Mouse (Mus musculus) forebrain, embryonic 12.5 days (tissue): ENCODE data around the gene Notch4. TPM values are rescaled to one million over a fixed set of nuclear protein-coding genes. Genes with fewer than 3 reads are reported as not detected.

ENCODE experiments used
- ATAC-seq: fragments of 200-750 bp; cut with Nextera tagmentation; 2 replicates; pipeline ENCODE4 v1.8.0; 2017; ENCODE audit warnings: moderate TSS enrichment; ENCODE audit not compliant: low FRiP score
- H3K27ac ChIP-seq: fragments of 300-500 bp; sonication (generic); 2 replicates; pipeline ENCODE4 v1.5.1; 2016; ENCODE audit warnings: mild to moderate bottlenecking
- H3K27me3 ChIP-seq: fragments of 300-500 bp; sonication (generic); 2 replicates; pipeline ENCODE4 v1.6.1; 2016; ENCODE audit warnings: mild to moderate bottlenecking
- H3K36me3 ChIP-seq: fragments of 300-500 bp; sonication (generic); replicated peaks from 2 replicates; pipeline ENCODE4 v1.6.1; 2016; ENCODE audit warnings: mild to moderate bottlenecking
- H3K4me1 ChIP-seq: fragments of 300-500 bp; sonication (generic); 2 replicates; pipeline ENCODE4 v1.6.1; 2016
- H3K4me2 ChIP-seq: fragments of 300-500 bp; sonication (generic); 2 replicates; pipeline ENCODE4 v1.6.1; 2016; ENCODE audit warnings: mild to moderate bottlenecking, moderate library complexity
- H3K4me3 ChIP-seq: fragments of 300-500 bp; sonication (generic); replicated peaks from 2 replicates; pipeline ENCODE4 v1.5.1; 2016; ENCODE audit warnings: mild to moderate bottlenecking
- H3K9ac ChIP-seq: fragments of 300-500 bp; sonication (generic); 2 replicates; pipeline ENCODE4 v1.6.1; 2016; ENCODE audit warnings: mild to moderate bottlenecking
- H3K9me3 ChIP-seq: fragments of 300-500 bp; sonication (generic); 2 replicates; pipeline ENCODE4 v1.6.1; 2016
- WGBS: fragments of 180-500 bp; shearing (Covaris S2); methylation state at CpG from one replicate; pipeline ENCODE4 v1.1.7; 2016; 5-methylcytosine and 5-hydroxymethylcytosine counted together
- polyA plus RNA-seq: library from polyadenylated mRNA; unstranded; fragments of >200 nt; fragmentation: Nextera tagmentation; extraction: Ambion mirVana; gene quantifications from 2 replicates; pipeline ENCODE4 v1.2.1, GENCODE M21; 2016

Notch4 gene
- polyA plus RNA-seq, 1 experiment from 2014 or later: 9.5 TPM

DNA sequence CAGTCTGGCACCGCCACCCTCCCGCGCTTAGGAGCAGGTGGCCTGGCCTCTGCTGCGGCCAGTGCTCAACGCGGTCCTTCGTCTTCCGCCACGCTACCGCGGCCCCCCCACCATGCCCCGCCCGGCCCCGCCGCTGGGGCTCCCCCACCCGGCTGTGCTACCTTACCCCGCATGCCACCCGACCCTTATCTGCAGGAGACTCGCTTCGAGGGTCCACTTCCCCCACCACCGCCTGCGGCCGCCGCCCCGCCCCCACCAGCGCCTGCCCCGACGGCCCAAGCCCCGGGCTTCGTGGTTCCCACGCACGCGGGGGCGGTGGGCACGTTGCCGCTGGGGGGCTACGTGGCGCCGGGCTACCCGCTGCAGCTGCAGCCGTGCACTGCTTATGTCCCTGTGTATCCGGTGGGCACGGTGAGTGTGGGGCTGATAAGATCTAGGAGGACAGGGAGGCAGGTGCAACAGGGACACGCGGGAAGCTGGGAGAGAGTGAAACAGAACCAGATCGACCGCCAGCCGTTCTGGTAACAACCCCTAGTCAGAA is 66.8 kb downstream of the Notch4 start:
- H3K27me3 ChIP-seq: peaks cover 54% of the 10 kb centered on the region
- ATAC-seq: no peak
- WGBS: 4% methylated on average over 45 of the region's 48 CpGs
- no peak overlapping the region for H3K27ac ChIP-seq
- H3K36me3 ChIP-seq: no peaks in the 10 kb centered on the region
- H3K4me3 ChIP-seq: peak overlapping the region; percentile 38
- peak overlapping the region; percentile 87 for H3K4me2 ChIP-seq
- H3K9me3 ChIP-seq: no peaks in the 10 kb centered on the region
- peaks cover 62% of the 10 kb centered on the region for H3K4me1 ChIP-seq
- peak overlapping the region; percentile 51 for H3K9ac ChIP-seq

DNA sequence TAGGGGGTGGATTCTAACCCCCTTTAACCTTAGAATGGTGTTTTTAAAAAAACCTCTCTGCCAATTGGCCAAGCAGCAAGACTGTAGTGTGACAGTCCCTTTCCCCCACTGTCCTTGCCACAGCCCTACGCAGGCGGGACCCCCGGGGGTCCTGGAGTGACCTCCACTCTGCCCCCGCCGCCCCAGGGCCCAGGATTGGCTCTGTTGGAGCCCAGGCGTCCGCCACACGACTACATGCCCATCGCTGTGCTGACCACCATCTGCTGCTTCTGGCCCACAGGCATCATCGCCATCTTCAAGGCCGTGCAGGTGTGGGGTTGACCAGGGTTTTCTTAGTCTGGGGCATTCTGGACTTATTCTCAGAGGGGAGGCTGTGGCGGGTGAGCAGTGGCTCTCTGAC is 67.6 kb downstream of the Notch4 start:
- 5% methylated on average over 12 of the region's 12 CpGs for WGBS
- Histone ChIP-seq H3K4me2 (peak overlapping the region; percentile 87), H3K4me3 (peak overlapping the region; percentile 36), H3K27me3 (peaks cover 56% of the 10 kb centered on the region), H3K36me3 (no peaks in the 10 kb centered on the region), H3K9ac (peak overlapping the region; percentile 36), H3K4me1 (peaks cover 54% of the 10 kb centered on the region), H3K27ac (no peak overlapping the region), H3K9me3 (no peaks in the 10 kb centered on the region)
- ATAC-seq: no peak

DNA sequence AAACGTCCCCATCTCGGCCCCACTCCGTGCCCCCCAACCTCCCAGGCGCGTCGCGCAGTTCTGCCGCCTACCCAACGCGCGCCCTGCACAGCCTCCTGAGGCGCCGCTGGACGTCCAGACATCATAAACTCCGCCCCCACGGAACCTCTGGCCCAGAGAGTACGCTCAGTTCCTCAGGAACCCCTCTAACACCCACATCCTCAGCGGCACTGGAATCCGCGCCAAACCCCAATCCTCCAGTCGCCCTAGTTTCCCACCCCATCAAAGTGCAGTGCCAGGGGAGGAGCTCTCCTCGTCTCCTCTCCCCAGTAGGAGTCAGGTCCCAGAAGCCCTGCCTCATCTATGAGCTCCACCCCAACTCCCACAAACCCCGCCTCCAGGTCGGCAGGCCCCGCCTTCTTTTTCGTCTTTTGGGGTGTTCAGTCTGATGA is 68.2 kb downstream of the Notch4 start:
- H3K27me3 ChIP-seq: peaks cover 56% of the 10 kb centered on the region
- H3K27ac ChIP-seq: no peak overlapping the region
- H3K9me3 ChIP-seq: no peaks in the 10 kb centered on the region
- peak overlapping the region; percentile 36 for H3K4me3 ChIP-seq
- H3K4me2 ChIP-seq: peak overlapping the region; percentile 87
- ATAC-seq: no peak
- H3K9ac ChIP-seq: peak overlapping the region; percentile 36
- WGBS: under 1% methylated on average over 26 of the region's 26 CpGs
- H3K4me1 ChIP-seq: peaks cover 52% of the 10 kb centered on the region
- no peaks in the 10 kb centered on the region for H3K36me3 ChIP-seq

DNA sequence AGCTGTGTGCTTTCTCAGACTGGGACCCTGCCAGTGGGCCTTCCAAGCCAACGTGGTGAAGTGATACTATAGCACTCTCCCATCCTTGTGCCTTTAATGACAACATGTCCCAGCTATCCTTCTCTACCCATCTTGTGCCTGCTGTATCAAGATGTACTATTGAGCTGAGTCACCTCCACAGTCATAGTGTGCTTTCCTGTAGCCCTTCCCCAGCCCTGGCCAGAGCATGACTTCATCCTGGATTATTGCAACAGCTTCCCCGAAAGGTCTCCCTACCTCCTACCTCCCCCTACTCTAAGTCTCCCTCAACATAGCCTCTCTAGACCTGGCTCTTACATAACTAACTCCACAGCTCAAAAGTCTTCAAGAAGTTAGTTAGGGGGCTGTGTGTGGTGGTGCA is 71.6 kb downstream of the Notch4 start:
- Histone ChIP-seq H3K36me3 (no peaks in the 10 kb centered on the region), H3K27me3 (peaks cover 37% of the 10 kb centered on the region), H3K9ac (no peak overlapping the region), H3K4me3 (no peak overlapping the region), H3K4me1 (peaks cover 24% of the 10 kb centered on the region), H3K4me2 (no peak overlapping the region), H3K27ac (no peak overlapping the region), H3K9me3 (no peaks in the 10 kb centered on the region)
- no peak for ATAC-seq
- WGBS: 75% methylated on average over 2 of the region's 2 CpGs

DNA sequence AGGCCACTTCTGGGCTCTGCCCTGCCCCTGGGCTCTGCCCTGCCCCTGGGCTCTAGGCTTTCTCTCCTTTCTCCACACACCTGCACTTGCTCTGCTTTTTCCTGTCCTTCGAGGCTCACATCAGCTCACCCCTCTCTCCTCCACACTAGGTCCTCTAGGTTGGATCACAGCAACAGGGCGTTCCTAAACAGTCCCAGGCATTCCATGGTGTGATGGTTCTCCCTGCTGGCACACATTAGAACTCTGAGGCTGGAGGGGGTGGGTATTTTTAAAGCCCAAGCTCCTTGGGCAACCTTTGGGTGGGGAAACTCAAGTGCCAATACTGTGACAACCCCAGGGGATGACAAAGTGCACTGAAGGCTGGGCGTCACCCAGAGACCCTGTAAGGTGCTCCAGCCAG is 73.4 kb downstream of the Notch4 start:
- H3K9ac ChIP-seq: no peak overlapping the region
- H3K4me3 ChIP-seq: no peak overlapping the region
- peaks cover 19% of the 10 kb centered on the region for H3K27me3 ChIP-seq
- H3K36me3 ChIP-seq: no peaks in the 10 kb centered on the region
- H3K4me2 ChIP-seq: no peak overlapping the region
- WGBS: 70% methylated on average over 3 of the region's 3 CpGs
- H3K9me3 ChIP-seq: no peaks in the 10 kb centered on the region
- no peak for ATAC-seq
- H3K27ac ChIP-seq: no peak overlapping the region
- peaks cover 16% of the 10 kb centered on the region for H3K4me1 ChIP-seq

Other genes starting within 250 kb of the Notch4 start
- not detected in 2 replicates for gene H2-Eb2, start 238.6 kb upstream of the Notch4 start, polyA plus RNA-seq
- not detected in 2 replicates for gene Btnl2, start 209.4 kb upstream of the Notch4 start, polyA plus RNA-seq
- gene Btnl1, start 187.1 kb upstream of the Notch4 start, polyA plus RNA-seq: not detected in 2 replicates
- 2.4 and 2.6 TPM in 2 replicates for gene BC051142, start 165.4 kb upstream of the Notch4 start, polyA plus RNA-seq
- not detected in 2 replicates for gene Btnl4, start 87.0 kb upstream of the Notch4 start, polyA plus RNA-seq
- gene Btnl6, start 46.9 kb upstream of the Notch4 start, polyA plus RNA-seq: not detected in 2 replicates
- gene Gpsm3, start 25.5 kb downstream of the Notch4 start, polyA plus RNA-seq: 2.0 and 2.7 TPM in 2 replicates
- 16.6 and 17.8 TPM in 2 replicates for gene Pbx2, start 27.0 kb downstream of the Notch4 start, polyA plus RNA-seq
- gene Ager, start 33.6 kb downstream of the Notch4 start, polyA plus RNA-seq: 2.6 and 2.9 TPM in 2 replicates
- 241 and 247 TPM in 2 replicates for gene Rnf5, start 39.4 kb downstream of the Notch4 start, polyA plus RNA-seq
- 70.5 and 73.9 TPM in 2 replicates for gene Agpat1, start 40.0 kb downstream of the Notch4 start, polyA plus RNA-seq
- 3.2 and 4.6 TPM in 2 replicates for gene Egfl8, start 51.7 kb downstream of the Notch4 start, polyA plus RNA-seq
- gene Ppt2, start 64.2 kb downstream of the Notch4 start, polyA plus RNA-seq: 20.3 and 21.2 TPM in 2 replicates
- gene Prrt1, start 65.3 kb downstream of the Notch4 start, polyA plus RNA-seq: 2.9 and 3.9 TPM in 2 replicates
- gene Fkbpl, start 80.5 kb downstream of the Notch4 start, polyA plus RNA-seq: 13.9 and 14.6 TPM in 2 replicates
- gene Atf6b, start 82.9 kb downstream of the Notch4 start, polyA plus RNA-seq: 107 and 109 TPM in 2 replicates
- gene Tnxb, start 106.3 kb downstream of the Notch4 start, polyA plus RNA-seq: 0.03 and 0.04 TPM in 2 replicates
- gene C4b, start 179.6 kb downstream of the Notch4 start, polyA plus RNA-seq: not detected in 2 replicates
- gene Cyp21a1, start 240.3 kb downstream of the Notch4 start, polyA plus RNA-seq: not detected in 2 replicates